Mouse (Mus musculus) liver, embryonic 14.5 days (tissue): ENCODE results near the gene Rnf180.

Source experiments
- CTCF ChIP-seq: IDR thresholded peaks from 2 replicates; pipeline ENCODE4 v1.5.1; 2016; ENCODE audit warnings: antibody characterized with exemption, low read depth, control low read depth
- EP300 ChIP-seq: IDR thresholded peaks from 2 replicates; pipeline ENCODE4 v1.6.1; 2016; ENCODE audit warnings: antibody characterized with exemption, low read depth

DNA sequence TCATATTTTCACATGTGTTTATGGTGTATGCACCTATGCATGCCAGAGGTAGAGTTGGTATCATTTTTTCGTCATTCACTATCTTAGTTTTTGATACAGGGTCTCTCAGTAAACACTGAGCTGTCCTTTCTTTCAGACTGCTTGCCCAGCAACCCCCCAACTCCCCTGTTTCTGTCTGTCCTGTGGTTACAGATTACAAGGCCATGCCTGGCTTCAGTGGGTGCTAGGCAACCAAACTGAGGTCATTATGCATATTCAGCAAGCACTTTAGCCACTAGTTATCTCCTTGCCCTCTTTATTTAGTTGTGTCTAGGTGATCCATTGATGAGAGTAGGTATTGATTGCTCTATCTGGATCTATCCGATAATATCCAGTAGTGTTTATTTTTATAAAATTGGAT lies 198.3 kb downstream of the Rnf180 start:
- TF ChIP-seq EP300 (no peak), CTCF (no peak)
